Mouse (Mus musculus): ENCODE measurements around the gene Ambn. TPM values are rescaled to one million over a fixed set of nuclear protein-coding genes. Genes with fewer than 3 reads are reported as not detected.

Gene Ambn
- polyA plus RNA-seq (2014; fragmentation: Illumina TruSeq; extraction: RNeasy Lipid Tissue Mini Kit (QIAGEN cat#74804)): not detected

DNA sequence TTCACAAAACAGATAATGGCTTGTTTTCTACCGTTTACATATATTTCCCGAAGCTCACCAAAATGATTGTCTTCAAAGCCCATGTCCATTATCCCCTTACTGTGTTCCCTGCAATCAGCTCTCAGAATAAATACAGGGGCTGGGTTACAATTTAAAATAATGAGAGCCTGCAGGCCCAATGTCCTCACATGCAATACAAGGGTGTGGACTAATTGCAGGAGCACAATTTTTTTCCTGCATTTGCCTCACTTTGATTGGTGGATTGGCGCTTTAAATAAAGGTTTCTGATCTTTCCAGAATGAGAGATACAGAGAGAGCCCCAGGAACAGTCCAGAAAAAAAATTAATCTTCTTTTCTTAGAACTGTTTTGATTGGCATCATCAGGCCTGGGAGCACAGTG is at the start of gene Ambn:
Ambn (plus strand) TSS at position 301 of the 400 bp plus-strand sequence.

DNA sequence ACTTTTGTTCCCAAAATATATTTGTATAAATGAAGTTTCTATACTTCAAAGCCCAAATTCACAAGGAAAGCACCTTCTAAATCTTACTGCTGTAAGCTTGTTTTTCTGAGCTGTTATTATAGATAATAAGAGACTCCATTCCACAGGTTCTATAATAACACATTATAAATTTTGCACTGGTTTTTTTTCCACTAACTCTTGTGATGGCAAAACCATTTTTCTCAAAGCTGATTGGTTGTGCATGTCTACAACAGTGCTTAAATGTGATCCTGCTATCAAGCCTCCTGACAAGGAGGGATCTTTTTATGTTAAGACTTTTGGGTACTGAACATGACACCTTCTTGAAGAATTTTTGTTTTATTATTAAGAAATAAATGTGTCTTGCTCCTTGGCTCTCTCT is 31.9 kb downstream of the Ambn start, which contains the start of gene Enam:
Enam (plus strand) TSS at position 301 of the 400 bp plus-strand sequence.

Other genes starting within 250 kb of the Ambn start
- gene Gm7714, start 187.1 kb upstream of the Ambn start, polyA plus RNA-seq (2014; fragmentation: Illumina TruSeq; extraction: RNeasy Lipid Tissue Mini Kit (QIAGEN cat#74804)): not detected
- 1.7 TPM for gene Prol1, start 138.7 kb upstream of the Ambn start, polyA plus RNA-seq (2014; fragmentation: Illumina TruSeq; extraction: RNeasy Lipid Tissue Mini Kit (QIAGEN cat#74804))
- gene Amtn, start 79.9 kb upstream of the Ambn start, polyA plus RNA-seq (2014; fragmentation: Illumina TruSeq; extraction: RNeasy Lipid Tissue Mini Kit (QIAGEN cat#74804)): not detected
- not detected for gene Enam, start 32.0 kb downstream of the Ambn start, polyA plus RNA-seq (2014; fragmentation: Illumina TruSeq; extraction: RNeasy Lipid Tissue Mini Kit (QIAGEN cat#74804))
- gene Jchain, start 71.9 kb downstream of the Ambn start, polyA plus RNA-seq (2014; fragmentation: Illumina TruSeq; extraction: RNeasy Lipid Tissue Mini Kit (QIAGEN cat#74804)): 8.8 TPM
- 99.1 TPM for gene Utp3, start 98.5 kb downstream of the Ambn start, polyA plus RNA-seq (2014; fragmentation: Illumina TruSeq; extraction: RNeasy Lipid Tissue Mini Kit (QIAGEN cat#74804))
- gene Rufy3, start 109.0 kb downstream of the Ambn start, polyA plus RNA-seq (2014; fragmentation: Illumina TruSeq; extraction: RNeasy Lipid Tissue Mini Kit (QIAGEN cat#74804)): 45.0 TPM
- gene Grsf1, start 220.2 kb downstream of the Ambn start, polyA plus RNA-seq (2014; fragmentation: Illumina TruSeq; extraction: RNeasy Lipid Tissue Mini Kit (QIAGEN cat#74804)): 356 TPM